Mouse (Mus musculus) cerebellum, adult 2 months (tissue): ENCODE data around the gene Nipal1.

Experiments used
- CTCF ChIP-seq: fragments of 200-500 bp; IDR thresholded peaks from 2 replicates; pipeline ENCODE4 v1.5.1; 2011; ENCODE audit warnings: low read depth, mild to moderate bottlenecking, control low read depth, low read length, moderate library complexity, borderline replicate concordance; ENCODE audit not compliant: insufficient read depth
- POLR2A ChIP-seq: fragments of 200-500 bp; IDR thresholded peaks from 2 replicates; pipeline ENCODE4 v1.6.1; 2011; ENCODE audit warnings: low read length, control low read depth, borderline replicate concordance; ENCODE audit not compliant: insufficient read depth

DNA sequence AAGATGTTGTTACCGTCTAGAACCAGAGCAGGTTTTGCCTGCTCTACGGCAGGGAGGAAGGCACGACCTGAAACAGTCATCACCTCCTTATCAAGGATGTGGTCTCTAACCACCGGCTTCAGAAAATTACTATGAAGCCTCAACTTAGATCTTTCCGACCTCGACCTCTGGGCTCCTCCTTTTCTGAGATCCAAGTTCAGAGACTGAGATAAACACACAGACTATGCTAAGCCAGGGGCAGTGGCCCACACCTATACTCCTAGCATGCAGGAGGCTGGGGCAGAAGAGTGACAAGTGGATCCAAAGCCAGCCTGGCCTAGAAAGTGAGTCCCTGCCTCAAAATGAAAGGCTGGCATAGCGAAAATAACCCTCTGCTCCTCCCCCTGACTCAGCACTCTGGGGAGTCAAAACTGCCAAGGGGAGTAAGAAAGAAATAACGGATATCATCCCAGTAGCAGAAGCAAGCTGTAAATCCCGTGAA lies 12.8 kb upstream of the Nipal1 start:
- TF ChIP-seq CTCF (no peak), POLR2A (no peak)
